Mouse (Mus musculus) forebrain, embryonic 10.5 days (tissue): ENCODE data around the gene Bcl7c. TPM values are rescaled to one million over a fixed set of nuclear protein-coding genes. Genes with fewer than 3 reads are reported as not detected.
A peak's percentile ranks its signal among the peaks of the same experiment; 100 is the strongest.

ENCODE experiments used
- DNase-seq: peaks from one replicate; pipeline ENCODE4 v3.0.0-alpha.2; 2017; ENCODE audit warnings: low spot score; ENCODE audit errors: extremely low spot score
- H3K27ac ChIP-seq: fragments of 300-500 bp; sonication (generic); 2 replicates; pipeline ENCODE4 v1.5.1; 2016; ENCODE audit warnings: mild to moderate bottlenecking
- H3K27me3 ChIP-seq: fragments of 300-500 bp; sonication (generic); 2 replicates; pipeline ENCODE4 v1.6.1; 2016; ENCODE audit warnings: mild to moderate bottlenecking; ENCODE audit not compliant: poor library complexity, severe bottlenecking
- H3K36me3 ChIP-seq: fragments of 300-500 bp; sonication (generic); replicated peaks from 2 replicates; pipeline ENCODE4 v1.6.1; 2016; ENCODE audit warnings: mild to moderate bottlenecking, moderate library complexity
- H3K4me1 ChIP-seq: fragments of 300-500 bp; sonication (generic); 2 replicates; pipeline ENCODE4 v1.6.1; 2016
- H3K4me3 ChIP-seq: fragments of 300-500 bp; sonication (generic); 2 replicates; pipeline ENCODE4 v1.5.1; 2016; ENCODE audit warnings: mild to moderate bottlenecking, moderate library complexity
- H3K9me3 ChIP-seq: fragments of 300-500 bp; sonication (generic); 2 replicates; pipeline ENCODE4 v1.6.1; 2016; ENCODE audit warnings: mild to moderate bottlenecking, moderate library complexity
- WGBS: fragments of 180-500 bp; shearing (Covaris S2); methylation state at CpG from one replicate; pipeline ENCODE4 v1.1.7; 2016; 5-methylcytosine and 5-hydroxymethylcytosine counted together
- polyA plus RNA-seq: library from polyadenylated mRNA; unstranded; fragments of >200 nt; fragmentation: Nextera tagmentation; extraction: Ambion mirVana; gene quantifications from 2 replicates; pipeline ENCODE4 v1.2.1, GENCODE M21; 2016

The Bcl7c gene
- polyA plus RNA-seq, result 44.5 and 50.4 TPM in 2 replicates

GRCm38 (mm10) chr7:127708207-127709078, at the start of gene Bcl7c:
Gene Bcl7c, minus strand, starts transcription at chr7:127708933.
- H3K9me3 ChIP-seq, result no peaks in the 10 kb centered on the region
- H3K27me3 ChIP-seq, result no peaks in the 10 kb centered on the region
- WGBS, result under 1% methylated on average over 89 of the region's 90 CpGs
- DNase-seq, result peak; percentile 91
- peaks cover 58% of the 10 kb centered on the region for H3K4me1 ChIP-seq
- peak within 1 kb of the TSS; percentile 68 for H3K4me3 ChIP-seq
- H3K36me3 ChIP-seq, result peaks cover 36% of the 10 kb centered on the region
- peak within 1 kb of the TSS; percentile 95 for H3K27ac ChIP-seq

GRCm38 (mm10) chr7:127753741-127754140, 45.0 kb upstream of the Bcl7c start:
- Histone ChIP-seq H3K27me3 (no peaks in the 10 kb centered on the region), H3K27ac (no peak overlapping the region), H3K9me3 (no peaks in the 10 kb centered on the region), H3K36me3 (peaks cover 100% of the 10 kb centered on the region), H3K4me3 (no peak overlapping the region), H3K4me1 (0 out of 2 replicates have a peak, but pooled peaks cover 3% of the 10 kb centered on the region)
- DNase-seq, result no peak
- WGBS, result 91% methylated on average over 7 of the region's 7 CpGs

GRCm38 (mm10) chr7:127753158-127753557, 44.4 kb upstream of the Bcl7c start:
- Histone ChIP-seq H3K9me3 (no peaks in the 10 kb centered on the region), H3K4me3 (no peak overlapping the region), H3K27me3 (no peaks in the 10 kb centered on the region), H3K4me1 (peaks cover 7% of the 10 kb centered on the region), H3K36me3 (peaks cover 100% of the 10 kb centered on the region), H3K27ac (no peak overlapping the region)
- DNase-seq, result no peak
- WGBS, result 85% methylated on average over 5 of the region's 5 CpGs

- no peak for DNase-seq
- H3K36me3 ChIP-seq, result peaks cover 94% of the 10 kb centered on the region
- no peak overlapping the region; the same call in 1 of the 2 replicates for H3K4me3 ChIP-seq
- peaks cover 18% of the 10 kb centered on the region for H3K4me1 ChIP-seq
- no peaks in the 10 kb centered on the region for H3K9me3 ChIP-seq
- no peaks in the 10 kb centered on the region for H3K27me3 ChIP-seq
- no peak overlapping the region for H3K27ac ChIP-seq
- WGBS, result 96% methylated on average over 27 of the region's 27 CpGs
These were observed 43.3 kb upstream of the Bcl7c start for GRCm38 (mm10) chr7:127752069-127752468.

GRCm38 (mm10) chr7:127751619-127752018, 42.9 kb upstream of the Bcl7c start:
- no peak overlapping the region for H3K27ac ChIP-seq

GRCm38 (mm10) chr7:127750131-127751127, 41.7 kb upstream of the Bcl7c start:
- Histone ChIP-seq H3K9me3 (no peaks in the 10 kb centered on the region), H3K27ac (0 out of 2 replicates have a peak overlapping the region, but pooled peaks have one; percentile 26), H3K36me3 (peaks cover 78% of the 10 kb centered on the region), H3K4me3 (no peak overlapping the region), H3K4me1 (peaks cover 23% of the 10 kb centered on the region), H3K27me3 (no peaks in the 10 kb centered on the region)
- WGBS, result 88% methylated on average over 19 of the region's 19 CpGs
- DNase-seq, result no peak

More at GRCm38 (mm10) chr7:127751619-127752018, 42.9 kb upstream of the Bcl7c start:
- no peak for DNase-seq
- WGBS, result 95% methylated on average over 5 of the region's 5 CpGs
- H3K27me3 ChIP-seq, result no peaks in the 10 kb centered on the region
- H3K4me3 ChIP-seq, result no peak overlapping the region
- H3K9me3 ChIP-seq, result no peaks in the 10 kb centered on the region
- H3K36me3 ChIP-seq, result peaks cover 90% of the 10 kb centered on the region
- peaks cover 23% of the 10 kb centered on the region for H3K4me1 ChIP-seq

- peak overlapping the region; percentile 71 for H3K4me3 ChIP-seq
- H3K9me3 ChIP-seq, result no peaks in the 10 kb centered on the region
- H3K4me1 ChIP-seq, result peaks cover 35% of the 10 kb centered on the region
- peak overlapping the region; percentile 97 for H3K27ac ChIP-seq
- no peaks in the 10 kb centered on the region for H3K27me3 ChIP-seq
- DNase-seq, result no peak
- peaks cover 56% of the 10 kb centered on the region for H3K36me3 ChIP-seq
- WGBS, result 93% methylated on average over 28 of the region's 28 CpGs
These were observed 39.5 kb upstream of the Bcl7c start for GRCm38 (mm10) chr7:127748235-127748560.

GRCm38 (mm10) chr7:127747559-127748234, 39.0 kb upstream of the Bcl7c start:
- H3K36me3 ChIP-seq, result peaks cover 51% of the 10 kb centered on the region
- 36% methylated on average over 6 of the region's 6 CpGs for WGBS

GRCm38 (mm10) chr7:127746494-127747491, 38.1 kb upstream of the Bcl7c start:
- Histone ChIP-seq H3K27me3 (no peaks in the 10 kb centered on the region), H3K4me3 (peak overlapping the region; percentile 71), H3K27ac (peak overlapping the region; percentile 97), H3K36me3 (peaks cover 42% of the 10 kb centered on the region), H3K9me3 (no peaks in the 10 kb centered on the region), H3K4me1 (peaks cover 33% of the 10 kb centered on the region)
- 1% methylated on average over 42 of the region's 62 CpGs for WGBS
- peak; percentile 70 for DNase-seq

More at GRCm38 (mm10) chr7:127747559-127748234, 39.0 kb upstream of the Bcl7c start:
- no peaks in the 10 kb centered on the region for H3K27me3 ChIP-seq
- peaks cover 35% of the 10 kb centered on the region for H3K4me1 ChIP-seq
- DNase-seq, result no peak
- peak overlapping the region; percentile 71 for H3K4me3 ChIP-seq
- H3K27ac ChIP-seq, result peak overlapping the region; percentile 97
- no peaks in the 10 kb centered on the region for H3K9me3 ChIP-seq

- peak; percentile 96 for DNase-seq
- H3K27me3 ChIP-seq, result no peaks in the 10 kb centered on the region
- H3K27ac ChIP-seq, result peak overlapping the region; percentile 97
- peaks cover 33% of the 10 kb centered on the region for H3K36me3 ChIP-seq
- H3K9me3 ChIP-seq, result no peaks in the 10 kb centered on the region
- WGBS, result 0% methylated on average over 39 of the region's 39 CpGs
- peak overlapping the region; percentile 71 for H3K4me3 ChIP-seq
- H3K4me1 ChIP-seq, result peaks cover 33% of the 10 kb centered on the region
These were observed 37.1 kb upstream of the Bcl7c start for GRCm38 (mm10) chr7:127745652-127746493.
